Mouse (Mus musculus) G1E-ER4 (cell line): ENCODE results near the gene Olfr761. TPM values are rescaled to one million over a fixed set of nuclear protein-coding genes. Genes with fewer than 3 reads are reported as not detected.

Source experiments
- GATA1 ChIP-seq: IDR thresholded peaks from one replicate; pipeline ENCODE4 v1.8.0; 2012; ENCODE audit warnings: low read length, inconsistent platforms
- polyA plus RNA-seq: library from polyadenylated mRNA; stranded (reverse); fragments of >175 nt; gene quantifications from 2 replicates; pipeline ENCODE4 v1.2.3, GENCODE M21; 2012

Olfr761 gene
- polyA plus RNA-seq = not detected in 2 replicates

DNA sequence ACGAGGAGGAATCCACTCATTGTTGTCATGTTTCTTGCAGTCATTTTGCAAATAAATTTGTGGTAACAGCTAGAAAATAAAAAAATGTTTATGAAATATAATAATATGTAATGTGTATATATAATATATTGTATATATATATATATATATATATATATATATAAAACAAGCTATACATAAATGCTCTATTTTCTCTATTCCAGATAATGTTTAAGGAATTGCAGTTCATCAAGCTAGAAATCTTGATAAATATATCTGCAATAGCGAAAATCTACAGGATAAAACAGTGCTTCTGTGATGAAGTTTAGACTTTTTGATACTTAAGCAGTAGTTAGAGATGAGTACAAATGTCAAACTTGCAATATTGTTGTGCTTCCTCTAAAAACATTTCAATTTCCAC is at the start of gene Olfr761:
Gene Olfr761 (minus strand): TSS at position 101 of the 400 bp plus-strand sequence.
- TF ChIP-seq GATA1 = no peak

DNA sequence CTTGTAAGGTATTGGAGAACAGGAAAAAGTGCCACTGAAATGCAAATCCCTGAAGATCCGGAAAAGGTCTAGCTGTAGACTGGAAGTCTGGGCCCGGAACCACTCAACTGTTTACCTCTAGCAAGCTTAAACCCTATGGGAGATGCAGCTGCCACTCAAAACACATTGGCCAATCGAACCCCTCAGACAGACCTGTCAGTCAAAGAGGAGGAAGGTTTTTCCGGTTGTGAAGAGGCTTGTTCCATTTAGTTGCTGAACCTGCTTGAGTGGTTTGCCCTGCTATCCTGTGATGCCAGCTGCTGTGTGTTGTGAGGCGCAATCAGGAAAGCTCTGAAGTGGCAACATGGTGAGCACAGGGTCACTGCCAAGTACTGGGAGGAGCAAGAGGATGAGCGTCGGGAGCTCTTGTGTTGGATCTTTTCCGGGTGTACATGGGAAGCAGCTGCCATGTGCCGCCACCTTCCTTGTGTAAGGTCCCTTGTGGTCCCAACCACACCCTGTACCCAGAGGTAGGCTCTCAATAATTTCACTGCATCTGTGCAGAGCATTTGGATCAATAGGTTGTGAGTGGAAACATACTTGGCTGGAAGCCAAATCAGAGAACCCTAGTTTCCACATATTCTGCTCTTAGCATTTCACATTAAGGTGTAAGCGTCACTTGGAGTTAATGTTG is 42.9 kb upstream of the Olfr761 start:
- TF ChIP-seq GATA1 = no peak

DNA sequence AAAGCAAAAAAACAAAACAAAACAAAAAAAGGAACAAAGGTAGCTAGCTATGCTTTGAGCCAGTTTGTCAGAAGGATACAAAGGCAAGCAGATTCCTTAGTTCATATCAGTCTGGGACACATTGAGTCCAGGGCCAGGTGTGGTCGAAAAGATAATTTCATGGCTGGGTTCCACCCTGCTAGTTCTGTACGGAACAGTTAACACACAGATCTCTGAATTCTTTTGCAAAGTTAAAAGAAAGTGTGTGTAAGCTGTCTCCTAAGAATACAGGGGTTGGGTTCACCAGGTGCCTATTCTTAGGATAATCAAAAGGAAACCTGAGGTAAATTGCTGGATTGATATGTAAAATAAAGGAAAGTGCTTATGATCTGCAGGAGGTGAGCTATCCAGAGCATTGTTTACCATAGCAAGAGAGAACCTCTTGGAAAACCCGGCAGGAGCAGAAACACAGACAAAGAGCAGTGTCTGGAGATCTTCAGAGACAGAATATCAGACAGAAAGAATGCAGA is 37.6 kb upstream of the Olfr761 start:
- peak; percentile 38 for TF ChIP-seq GATA1

DNA sequence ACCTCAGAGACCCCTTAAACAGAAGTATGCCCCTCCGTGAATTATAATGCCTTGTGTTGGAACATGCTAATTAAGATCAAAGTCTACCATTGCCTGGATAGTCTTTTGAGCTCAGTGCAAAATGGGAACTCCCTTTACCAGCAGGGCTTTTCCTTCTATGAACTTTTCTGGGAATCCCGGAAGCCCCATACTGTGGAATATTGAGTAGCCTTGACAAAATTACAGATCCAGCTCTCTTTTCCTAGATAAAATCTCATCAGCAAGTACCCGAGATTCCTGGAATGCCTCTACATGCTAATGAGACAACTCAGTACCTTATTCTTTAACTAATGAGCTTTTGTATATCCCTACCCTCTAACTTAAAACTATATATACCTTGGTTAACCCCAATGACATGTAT is 20.7 kb upstream of the Olfr761 start:
- TF ChIP-seq GATA1 = no peak

DNA sequence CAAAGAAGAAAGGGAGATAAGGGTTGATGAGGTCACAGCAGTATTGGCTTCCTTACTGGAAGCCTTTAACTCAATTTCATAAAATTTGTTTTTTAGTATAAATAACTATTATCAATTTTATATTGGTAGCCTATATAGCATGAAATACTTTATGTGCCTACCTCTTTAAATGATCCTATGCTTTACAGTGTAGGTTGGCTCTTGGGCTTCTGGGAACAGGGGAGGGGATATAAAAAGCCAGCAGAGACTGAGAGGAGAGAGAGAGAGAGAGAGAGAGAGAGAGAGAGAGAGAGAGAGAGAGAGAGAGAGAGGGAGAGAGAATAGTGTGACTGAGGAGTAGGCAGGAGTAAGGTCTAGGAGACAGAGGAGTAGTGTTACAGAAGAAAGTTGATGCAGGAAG is 32.6 kb downstream of the Olfr761 start, which contains the start of gene Olfr128:
Gene Olfr128 (plus strand): TSS at position 301 of the 400 bp plus-strand sequence.
- TF ChIP-seq GATA1 = no peak

Other genes with a start within 250 kb of the Olfr761 start
- gene Olfr120, start 231.3 kb downstream of the Olfr761 start, polyA plus RNA-seq = not detected in 2 replicates
- gene Olfr121, start 204.2 kb downstream of the Olfr761 start, polyA plus RNA-seq = not detected in 2 replicates
- gene Olfr122, start 184.5 kb downstream of the Olfr761 start, polyA plus RNA-seq = not detected in 2 replicates
- not detected in 2 replicates for gene Olfr123, start 159.6 kb downstream of the Olfr761 start, polyA plus RNA-seq
- gene Olfr124, start 153.2 kb downstream of the Olfr761 start, polyA plus RNA-seq = not detected in 2 replicates
- gene Olfr125, start 120.1 kb downstream of the Olfr761 start, polyA plus RNA-seq = not detected in 2 replicates
- gene Olfr126, start 105.6 kb downstream of the Olfr761 start, polyA plus RNA-seq = not detected in 2 replicates
- not detected in 2 replicates for gene Olfr127, start 52.6 kb downstream of the Olfr761 start, polyA plus RNA-seq
- gene Olfr128, start 32.5 kb downstream of the Olfr761 start, polyA plus RNA-seq = not detected in 2 replicates
- not detected in 2 replicates for gene Olfr129, start 107.0 kb upstream of the Olfr761 start, polyA plus RNA-seq
- gene Olfr130, start 110.8 kb upstream of the Olfr761 start, polyA plus RNA-seq = not detected in 2 replicates
- gene Olfr131, start 135.6 kb upstream of the Olfr761 start, polyA plus RNA-seq = not detected in 2 replicates
- gene Olfr132, start 181.4 kb upstream of the Olfr761 start, polyA plus RNA-seq = not detected in 2 replicates
- not detected in 2 replicates for gene Olfr133, start 192.2 kb upstream of the Olfr761 start, polyA plus RNA-seq
- gene Olfr134, start 218.3 kb upstream of the Olfr761 start, polyA plus RNA-seq = not detected in 2 replicates